Mouse (Mus musculus): ENCODE results near the gene Sapcd2.

The Sapcd2 gene

DNA sequence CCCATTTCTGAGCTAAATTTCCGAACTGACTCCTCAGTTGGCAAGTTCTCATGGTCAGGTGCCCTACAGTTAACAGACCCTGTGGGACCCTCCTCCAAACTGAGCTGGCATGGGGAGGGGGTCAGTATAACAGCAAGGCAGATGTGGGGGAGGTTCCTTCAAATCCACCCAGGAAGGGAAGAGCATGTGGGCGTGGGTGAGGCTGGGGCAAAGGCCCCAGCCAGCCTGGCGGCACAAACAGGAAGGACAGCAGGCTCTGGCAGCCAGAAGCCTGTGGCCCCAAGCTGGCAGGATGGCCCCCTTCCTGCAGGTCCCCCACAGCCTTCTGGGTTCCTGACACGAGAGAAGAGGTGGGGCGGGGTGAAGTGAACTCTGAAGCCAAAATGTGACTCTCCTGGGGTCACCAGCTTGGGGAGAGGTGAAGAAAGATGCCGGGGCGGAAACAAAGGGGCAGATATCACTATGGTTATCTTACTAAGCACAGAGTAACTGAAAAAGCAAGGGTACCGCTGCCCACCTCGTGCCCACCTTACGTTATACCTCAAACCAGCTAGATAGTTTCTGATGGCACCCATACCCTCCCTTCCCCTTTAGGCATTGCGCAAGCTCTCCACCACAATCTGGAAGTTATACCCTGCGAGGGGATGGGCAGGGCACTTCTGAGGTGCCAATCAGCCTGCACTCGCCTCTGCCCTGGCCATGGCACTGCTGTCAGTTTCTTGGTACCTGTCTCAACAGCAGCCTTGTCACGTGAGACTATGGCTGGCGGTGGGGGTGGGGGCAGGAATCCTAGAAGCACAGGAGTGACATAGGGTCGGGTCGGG, 50.7 kb downstream of the Sapcd2 start, which contains the start of gene Fut7:
Gene Fut7, plus strand, starts transcription at position 681 of the 824 bp plus-strand sequence.
- DNase-seq (ENCODE audit: low read depth, low spot score) = no peak

DNA sequence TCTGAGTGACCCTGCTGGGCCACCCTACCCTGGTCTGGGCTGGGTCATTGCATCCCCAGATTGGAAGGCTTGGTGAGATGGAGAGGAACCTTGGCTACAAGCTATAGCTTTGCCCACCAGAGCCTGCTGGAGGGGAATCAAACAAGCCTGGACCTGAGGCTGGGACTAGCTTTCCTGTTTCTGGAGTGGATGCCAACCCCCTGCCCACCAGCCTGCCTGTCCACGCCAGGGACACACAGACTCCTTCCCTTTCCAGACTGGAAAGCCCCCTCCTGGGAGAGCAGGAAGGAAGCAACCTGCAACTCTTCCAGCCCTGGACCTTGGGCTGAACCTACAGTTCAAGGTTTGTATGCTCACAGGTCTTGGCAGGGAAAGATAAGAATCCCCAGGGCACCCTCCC, 51.5 kb downstream of the Sapcd2 start:
- no peak for DNase-seq (ENCODE audit: low read depth, low spot score)

DNA sequence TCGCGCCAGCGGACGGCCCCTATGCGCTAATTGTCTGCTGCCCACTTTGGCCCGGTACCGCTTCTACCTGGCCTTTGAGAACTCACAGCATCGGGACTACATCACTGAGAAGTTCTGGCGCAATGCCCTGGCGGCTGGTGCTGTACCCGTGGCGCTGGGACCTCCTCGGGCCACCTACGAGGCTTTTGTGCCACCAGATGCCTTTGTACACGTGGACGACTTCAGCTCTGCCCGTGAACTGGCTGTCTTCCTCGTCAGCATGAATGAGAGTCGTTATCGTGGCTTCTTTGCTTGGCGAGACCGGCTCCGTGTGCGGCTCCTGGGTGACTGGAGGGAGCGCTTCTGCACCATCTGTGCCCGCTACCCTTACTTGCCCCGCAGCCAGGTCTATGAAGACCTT, 53.4 kb downstream of the Sapcd2 start:
- DNase-seq (ENCODE audit: low read depth, low spot score) = no peak

DNA sequence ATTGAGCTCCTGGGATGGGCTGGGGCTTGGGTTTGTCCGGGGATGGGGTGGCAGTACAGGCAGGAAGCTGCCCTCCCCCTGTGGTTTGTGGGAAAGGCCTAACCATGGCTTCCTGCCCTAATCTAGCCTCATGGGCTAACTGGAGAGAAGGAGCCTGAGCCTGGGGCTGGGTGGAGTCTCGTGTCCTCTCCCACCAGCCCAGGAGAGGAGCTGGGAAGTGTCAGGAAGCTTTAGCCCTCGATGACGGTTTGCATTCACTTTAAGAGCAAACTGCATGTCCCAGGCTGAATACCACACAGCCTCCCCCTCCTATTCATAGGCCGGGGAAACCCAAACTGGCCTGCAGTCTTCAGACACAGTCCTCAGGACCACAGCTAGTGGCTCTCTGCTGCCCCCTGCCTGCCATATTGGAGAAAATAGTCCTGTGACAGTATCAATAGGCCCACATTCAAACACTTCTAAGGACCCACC, 54.6 kb downstream of the Sapcd2 start:
- DNase-seq (ENCODE audit: low read depth, low spot score) = peak; percentile 87

DNA sequence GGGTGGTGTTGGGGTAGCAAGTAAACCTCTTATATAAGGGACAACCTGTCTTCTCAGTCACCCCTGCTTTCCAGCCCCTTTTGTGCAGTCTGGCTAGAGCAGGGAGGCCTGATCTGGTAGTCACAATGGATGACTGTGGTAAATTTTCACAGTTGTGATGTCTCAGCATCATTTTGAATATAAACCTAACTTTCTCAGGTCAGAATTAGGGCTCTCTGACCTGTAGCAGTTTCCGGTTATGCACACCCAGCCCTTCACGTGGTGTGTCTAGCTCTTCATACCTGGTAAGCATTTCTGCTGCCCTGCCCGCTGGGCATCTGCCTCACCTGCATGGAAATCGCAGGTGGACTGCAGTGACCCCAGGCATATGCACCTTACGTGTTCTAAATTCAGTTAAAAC, 55.1 kb downstream of the Sapcd2 start:
- DNase-seq (ENCODE audit: low read depth, low spot score) = no peak

Measured in 3T3-L1 (cell line).